Mouse (Mus musculus) stomach, embryonic 14.5 days (tissue): ENCODE measurements around the gene Epha4. TPM values are rescaled to one million over a fixed set of nuclear protein-coding genes. Genes with fewer than 3 reads are reported as not detected.

Experiments
- ATAC-seq: fragments of 200-750 bp; cut with Nextera tagmentation; 2 replicates; pipeline ENCODE4 v1.8.0; 2017; ENCODE audit warnings: low read depth, moderate TSS enrichment; ENCODE audit not compliant: insufficient number of reproducible peaks, insufficient read depth, low FRiP score
- H3K27ac ChIP-seq: fragments of 300-500 bp; sonication (generic); 2 replicates; pipeline ENCODE4 v1.5.1; 2014; ENCODE audit warnings: mild to moderate bottlenecking, low read length, moderate library complexity, mixed read lengths
- H3K27me3 ChIP-seq: fragments of 300-500 bp; sonication (generic); 2 replicates; pipeline ENCODE4 v1.6.1; 2014; ENCODE audit warnings: low read length, control low read depth, mixed read lengths; ENCODE audit not compliant: control insufficient read depth, insufficient read depth
- H3K36me3 ChIP-seq: fragments of 300-500 bp; sonication (generic); 2 replicates; pipeline ENCODE4 v1.6.1; 2014; ENCODE audit warnings: mild to moderate bottlenecking, control low read depth, low read length, moderate library complexity, mixed read lengths; ENCODE audit not compliant: control insufficient read depth, insufficient read depth
- H3K4me1 ChIP-seq: fragments of 300-500 bp; sonication (generic); 2 replicates; pipeline ENCODE4 v1.6.1; 2014; ENCODE audit warnings: low read length, control low read depth, mixed read lengths; ENCODE audit not compliant: control insufficient read depth, insufficient read depth
- H3K4me2 ChIP-seq: fragments of 300-500 bp; sonication (generic); replicated peaks from 2 replicates; pipeline ENCODE4 v1.6.1; 2014; ENCODE audit warnings: low read depth, low read length, control low read depth
- H3K4me3 ChIP-seq: fragments of 300-500 bp; sonication (generic); 2 replicates; pipeline ENCODE4 v1.5.1; 2014; ENCODE audit warnings: low read depth, low read length, control low read depth
- H3K9ac ChIP-seq: fragments of 300-500 bp; sonication (generic); replicated peaks from 2 replicates; pipeline ENCODE4 v1.6.1; 2014; ENCODE audit warnings: low read depth, mild to moderate bottlenecking, control low read depth, low read length, moderate library complexity, mixed read lengths
- H3K9me3 ChIP-seq: fragments of 300-500 bp; sonication (generic); 2 replicates; pipeline ENCODE4 v1.6.1; 2016; ENCODE audit warnings: low read depth, low read length, control low read depth; ENCODE audit not compliant: control insufficient read depth
- WGBS: fragments of 180-500 bp; shearing (Covaris S2); extraction: QIAGEN DNeasy Blood & Tissue Kit; methylation state at CpG from one replicate; pipeline ENCODE4 v1.1.7; 2014; 5-methylcytosine and 5-hydroxymethylcytosine counted together
- polyA plus RNA-seq: library from polyadenylated mRNA; unstranded; fragments of >200 nt; fragmentation: Nextera tagmentation; extraction: Ambion mirVana; gene quantifications from 2 replicates; pipeline ENCODE4 v1.2.1, GENCODE M21; 2014

Epha4 gene
- polyA plus RNA-seq, 1 experiment from 2014 or later, result 18.2 TPM

DNA sequence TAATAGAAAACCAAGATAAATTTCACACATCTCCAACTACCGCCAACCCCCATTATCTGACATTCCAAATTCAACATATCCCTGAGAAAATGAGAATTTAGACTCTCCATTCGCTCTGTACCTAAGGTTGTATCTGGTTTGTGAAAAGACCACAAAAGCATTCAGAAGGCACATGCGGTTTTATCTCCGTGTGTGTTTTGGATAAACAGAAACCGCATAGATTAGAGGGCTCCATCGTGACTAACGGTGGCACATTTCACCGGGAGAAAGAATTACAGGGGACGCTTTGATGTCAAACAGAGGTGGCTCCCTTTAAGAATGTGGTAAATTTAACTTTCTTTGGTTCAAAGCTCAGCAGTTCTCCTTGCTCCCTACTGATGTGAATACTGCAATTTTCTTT lies 107.5 kb downstream of the Epha4 start:
- H3K4me2 ChIP-seq, result no peak overlapping the region
- 0 out of 2 replicates have a peak, but pooled peaks cover 5% of the 10 kb centered on the region for H3K4me1 ChIP-seq
- no peak overlapping the region for H3K9ac ChIP-seq
- H3K36me3 ChIP-seq, result no peaks in the 10 kb centered on the region
- H3K4me3 ChIP-seq, result no peak overlapping the region
- no peak for ATAC-seq
- no peak overlapping the region for H3K27ac ChIP-seq
- H3K9me3 ChIP-seq, result no peaks in the 10 kb centered on the region
- WGBS, result 42% methylated on average over 9 of the region's 9 CpGs
- no peaks in the 10 kb centered on the region for H3K27me3 ChIP-seq

DNA sequence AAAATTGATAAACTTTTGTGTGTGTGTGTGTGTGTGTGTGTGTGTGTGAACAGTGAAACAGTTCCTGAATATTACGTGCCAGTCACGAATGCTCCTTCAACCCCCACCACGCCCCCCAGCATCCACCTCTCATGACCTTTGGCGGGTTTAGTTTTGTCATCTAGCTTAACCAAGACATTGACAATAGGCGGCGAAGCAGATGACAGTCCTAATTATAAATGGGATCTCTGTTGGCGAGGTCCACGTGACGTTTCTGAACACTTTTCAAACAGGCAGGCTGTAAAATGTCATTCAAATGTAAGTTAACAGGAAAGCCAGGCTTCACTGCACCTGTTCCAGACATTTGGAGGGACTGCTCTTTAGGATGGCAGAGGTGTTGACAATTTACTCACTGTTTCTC lies 108.3 kb downstream of the Epha4 start:
- H3K36me3 ChIP-seq, result no peaks in the 10 kb centered on the region
- ATAC-seq, result no peak
- no peak overlapping the region for H3K9ac ChIP-seq
- WGBS, result 70% methylated on average over 9 of the region's 9 CpGs
- no peaks in the 10 kb centered on the region for H3K27me3 ChIP-seq
- H3K4me2 ChIP-seq, result no peak overlapping the region
- no peak overlapping the region for H3K27ac ChIP-seq
- H3K4me3 ChIP-seq, result no peak overlapping the region
- H3K9me3 ChIP-seq, result no peaks in the 10 kb centered on the region
- H3K4me1 ChIP-seq, result 0 out of 2 replicates have a peak, but pooled peaks cover 5% of the 10 kb centered on the region

DNA sequence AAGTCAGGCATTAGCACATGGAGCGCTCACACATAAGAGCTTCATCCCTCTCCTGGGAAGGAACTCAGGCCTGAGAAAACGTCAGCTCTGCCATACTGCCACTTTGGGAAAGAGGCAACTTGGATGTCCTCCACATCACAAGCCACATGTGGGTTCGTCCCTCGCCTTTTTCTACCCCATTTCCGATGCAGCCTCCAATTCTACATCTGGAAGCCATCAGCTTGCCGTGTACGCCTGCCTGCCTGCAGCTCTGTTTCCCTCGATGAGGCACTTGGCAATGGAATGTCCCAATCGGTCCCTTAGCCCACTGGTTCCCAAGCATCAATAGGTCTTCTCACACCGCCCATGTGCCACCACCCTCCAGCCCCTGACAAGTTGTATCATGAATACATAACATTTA lies 110.4 kb downstream of the Epha4 start:
- ATAC-seq, result no peak
- Histone ChIP-seq H3K9me3 (no peaks in the 10 kb centered on the region), H3K4me1 (no peaks in the 10 kb centered on the region), H3K9ac (no peak overlapping the region), H3K36me3 (no peaks in the 10 kb centered on the region), H3K4me3 (no peak overlapping the region), H3K4me2 (no peak overlapping the region), H3K27ac (no peak overlapping the region), H3K27me3 (no peaks in the 10 kb centered on the region)
- 70% methylated on average over 10 of the region's 10 CpGs for WGBS

DNA sequence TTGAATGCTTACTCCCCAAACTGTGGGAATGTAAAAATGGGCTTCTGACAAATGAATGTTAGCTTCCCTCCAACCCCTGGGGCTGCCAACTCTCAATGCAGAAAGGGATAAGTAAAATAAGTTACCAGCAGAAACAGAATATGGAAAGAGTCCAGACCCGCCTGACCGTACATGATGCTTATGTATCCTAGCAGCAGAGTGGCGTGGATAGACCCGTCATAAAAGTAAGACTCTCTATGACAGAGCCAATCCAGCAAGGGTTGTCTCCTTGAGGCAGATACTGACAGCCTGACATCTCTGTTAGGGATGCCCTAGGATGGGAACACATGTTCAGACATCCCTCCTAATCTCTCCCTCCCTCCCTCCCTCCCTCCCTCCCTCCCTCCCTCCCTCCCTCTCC lies 111.9 kb downstream of the Epha4 start:
- H3K27me3 ChIP-seq, result no peaks in the 10 kb centered on the region
- ATAC-seq, result no peak
- H3K9me3 ChIP-seq, result no peaks in the 10 kb centered on the region
- no peak overlapping the region for H3K27ac ChIP-seq
- H3K4me3 ChIP-seq, result no peak overlapping the region
- no peak overlapping the region for H3K4me2 ChIP-seq
- H3K36me3 ChIP-seq, result no peaks in the 10 kb centered on the region; the same call in 1 of the 2 replicates
- H3K4me1 ChIP-seq, result no peaks in the 10 kb centered on the region
- WGBS, result 74% methylated on average over 4 of the region's 4 CpGs
- no peak overlapping the region for H3K9ac ChIP-seq

DNA sequence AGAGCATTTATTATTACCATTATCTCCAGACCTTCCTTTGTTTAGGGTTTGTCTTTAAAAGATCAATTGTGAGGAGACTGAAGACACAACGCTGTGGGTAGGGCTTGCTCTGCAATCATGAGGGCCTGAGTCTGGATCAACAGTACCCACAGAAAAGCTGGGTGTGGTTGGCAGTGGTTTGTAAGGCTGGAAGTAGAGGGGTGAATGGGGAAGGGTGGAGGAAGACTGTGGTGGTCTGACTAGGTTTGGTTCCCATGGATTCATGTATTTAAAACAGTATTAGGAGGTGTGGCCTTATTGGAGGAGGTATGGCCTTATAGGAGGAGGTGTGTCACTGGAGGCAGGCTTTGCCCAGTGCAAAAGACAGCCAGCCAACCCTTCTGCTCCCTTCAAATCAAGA lies 113.4 kb downstream of the Epha4 start:
- Histone ChIP-seq H3K4me1 (no peaks in the 10 kb centered on the region), H3K4me2 (no peak overlapping the region), H3K36me3 (no peaks in the 10 kb centered on the region; the same call in 1 of the 2 replicates), H3K4me3 (no peak overlapping the region), H3K9me3 (no peaks in the 10 kb centered on the region), H3K9ac (no peak overlapping the region), H3K27me3 (no peaks in the 10 kb centered on the region), H3K27ac (no peak overlapping the region)
- no peak for ATAC-seq
- WGBS, result 72% methylated on average over 1 of the region's 1 CpGs

DNA sequence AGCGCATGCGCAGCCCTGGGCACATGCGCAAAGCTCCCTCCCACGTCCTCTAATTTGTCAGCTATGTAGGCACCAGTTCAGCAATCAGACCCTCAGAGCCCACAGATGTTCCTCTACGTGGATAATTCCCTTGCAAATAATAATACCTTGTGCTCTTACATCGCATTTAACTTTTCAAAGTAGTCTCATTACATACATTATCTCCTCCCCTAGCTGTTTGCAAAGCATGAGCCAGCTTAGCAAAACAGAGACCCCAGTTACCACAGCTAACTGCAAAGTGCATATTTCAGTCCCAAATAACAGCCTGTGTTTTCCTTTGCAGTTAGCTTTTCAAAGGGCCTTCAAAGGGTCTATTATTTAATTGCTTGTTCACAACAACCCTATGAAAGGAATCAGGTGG lies 123.3 kb downstream of the Epha4 start:
- no peak for ATAC-seq
- H3K4me1 ChIP-seq, result no peaks in the 10 kb centered on the region
- WGBS, result 87% methylated on average over 6 of the region's 6 CpGs

DNA sequence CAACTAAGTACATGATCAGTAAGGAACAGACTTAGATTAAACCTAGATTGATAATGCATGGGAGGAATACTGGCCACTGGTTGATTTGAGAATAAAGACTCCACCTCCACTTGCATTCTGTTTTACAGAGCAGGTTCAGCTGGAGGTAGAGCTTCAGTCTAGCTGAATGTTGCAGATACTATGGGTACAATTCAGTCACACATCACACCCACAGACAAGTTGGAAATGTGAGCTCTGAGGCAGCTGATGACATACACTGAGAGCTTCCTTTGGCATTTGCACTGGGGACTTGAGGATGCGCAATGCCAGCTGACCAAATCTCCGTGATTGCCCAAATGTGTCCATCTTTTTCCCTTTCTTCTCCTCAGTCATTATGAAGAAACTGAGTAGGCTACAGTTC lies 125.8 kb downstream of the Epha4 start:
- Histone ChIP-seq H3K9me3 (no peaks in the 10 kb centered on the region), H3K27ac (no peak overlapping the region), H3K36me3 (no peaks in the 10 kb centered on the region), H3K4me2 (no peak overlapping the region), H3K9ac (no peak overlapping the region), H3K27me3 (no peaks in the 10 kb centered on the region), H3K4me1 (no peaks in the 10 kb centered on the region), H3K4me3 (no peak overlapping the region)
- whole genome bisulfite sequencing, result 96% methylated on average over 2 of the region's 2 CpGs
- no peak for ATAC-seq

More for the DNA sequence above, 123.3 kb downstream of the Epha4 start:
- Histone ChIP-seq H3K9me3 (no peaks in the 10 kb centered on the region), H3K4me3 (no peak overlapping the region), H3K27ac (no peak overlapping the region), H3K9ac (no peak overlapping the region), H3K36me3 (no peaks in the 10 kb centered on the region), H3K4me2 (no peak overlapping the region), H3K27me3 (no peaks in the 10 kb centered on the region)

DNA sequence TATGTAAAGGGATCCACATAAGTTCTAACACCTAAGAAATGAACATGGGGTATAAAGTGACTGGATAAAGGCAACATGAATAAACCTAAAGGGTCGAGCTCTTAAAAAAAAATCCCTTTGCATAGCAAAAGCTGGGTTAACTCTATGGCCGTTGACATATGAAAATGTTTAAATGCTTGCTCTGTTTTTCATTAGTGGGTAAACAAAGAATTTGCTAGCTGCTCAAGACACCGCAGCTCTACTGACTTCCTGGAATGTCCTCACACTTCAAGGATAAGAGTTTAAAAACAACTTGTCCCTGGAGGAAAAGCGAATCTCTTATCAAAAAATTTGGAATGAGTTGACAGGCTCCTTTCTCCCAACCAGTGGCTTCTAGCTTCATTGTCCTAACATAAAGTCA lies 126.3 kb downstream of the Epha4 start:
- H3K27me3 ChIP-seq, result no peaks in the 10 kb centered on the region
- H3K9ac ChIP-seq, result no peak overlapping the region
- no peaks in the 10 kb centered on the region for H3K36me3 ChIP-seq
- no peak for ATAC-seq
- no peak overlapping the region for H3K4me2 ChIP-seq
- H3K4me1 ChIP-seq, result no peaks in the 10 kb centered on the region
- H3K9me3 ChIP-seq, result no peaks in the 10 kb centered on the region
- no peak overlapping the region for H3K4me3 ChIP-seq
- no peak overlapping the region for H3K27ac ChIP-seq
- WGBS, result 72% methylated on average over 4 of the region's 4 CpGs

DNA sequence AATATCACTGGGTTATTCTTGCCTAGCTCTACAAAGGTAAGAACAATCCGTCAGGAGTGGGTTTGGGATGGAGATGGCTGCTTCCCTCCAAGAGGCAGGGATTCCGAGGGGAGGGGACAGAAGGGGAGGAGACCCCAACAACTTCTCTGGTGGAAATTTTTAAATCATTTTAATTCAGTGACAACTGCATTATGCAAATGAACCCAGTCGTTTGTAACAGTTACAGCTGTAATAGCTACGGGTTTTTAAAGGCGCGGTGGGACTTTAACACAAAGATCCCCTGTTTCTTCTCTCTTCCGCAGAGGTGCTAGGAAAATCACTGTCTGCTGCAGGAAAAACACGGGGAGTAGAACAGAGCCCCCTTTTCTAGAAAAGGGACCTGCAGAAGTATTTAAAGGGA lies 129.3 kb downstream of the Epha4 start:
- no peak for ATAC-seq

More for the DNA sequence above, 129.3 kb downstream of the Epha4 start:
- Histone ChIP-seq H3K9me3 (no peaks in the 10 kb centered on the region), H3K9ac (no peak overlapping the region), H3K36me3 (peaks cover 8% of the 10 kb centered on the region; the same call in 1 of the 2 replicates), H3K4me3 (no peak overlapping the region), H3K4me1 (no peaks in the 10 kb centered on the region), H3K4me2 (no peak overlapping the region), H3K27ac (no peak overlapping the region), H3K27me3 (no peaks in the 10 kb centered on the region)
- WGBS, result 82% methylated on average over 8 of the region's 8 CpGs
